Mouse (Mus musculus) heart, postnatal 0 days (tissue): ENCODE data around the gene Clip4.

Source experiments
- CTCF ChIP-seq: IDR thresholded peaks from 2 replicates; pipeline ENCODE4 v1.5.1; 2016; ENCODE audit warnings: antibody characterized with exemption, control low read depth, low read depth
- EP300 ChIP-seq: IDR thresholded peaks from 2 replicates; pipeline ENCODE4 v1.6.1; 2016; ENCODE audit warnings: antibody characterized with exemption, low read depth

- TF ChIP-seq CTCF (peak; percentile 48), EP300 (no peak)
These were observed 104.7 kb downstream of the Clip4 start for GRCm38 (mm10) chr17:71872976-71873375.
